Mouse (Mus musculus): ENCODE measurements around the gene Ank.
A peak's percentile ranks its signal among the peaks of the same experiment; 100 is the strongest.

The Ank gene

GRCm38 (mm10) chr15:27574992-27575781, 108.7 kb downstream of the Ank start:
- DNase-seq (ENCODE audit: low spot score) = no peak

GRCm38 (mm10) chr15:27575932-27576331, 109.5 kb downstream of the Ank start:
- no peak for DNase-seq (ENCODE audit: low spot score)

- no peak for DNase-seq (ENCODE audit: low spot score)
Measured at GRCm38 (mm10) chr15:27576886-27577285, 110.4 kb downstream of the Ank start.

- DNase-seq (ENCODE audit: low spot score) = no peak
Measured at GRCm38 (mm10) chr15:27577915-27578780, 111.7 kb downstream of the Ank start.

GRCm38 (mm10) chr15:27578918-27579317, 112.4 kb downstream of the Ank start:
- no peak for DNase-seq (ENCODE audit: low spot score)

GRCm38 (mm10) chr15:27579853-27580252, 113.4 kb downstream of the Ank start:
- DNase-seq (ENCODE audit: low spot score) = no peak

GRCm38 (mm10) chr15:27580771-27581170, 114.3 kb downstream of the Ank start:
- DNase-seq (ENCODE audit: low spot score) = no peak

- no peak for DNase-seq (ENCODE audit: low spot score)
Measured at GRCm38 (mm10) chr15:27581640-27582039, 115.2 kb downstream of the Ank start.

GRCm38 (mm10) chr15:27582428-27582827, 116.0 kb downstream of the Ank start:
- DNase-seq (ENCODE audit: low spot score) = no peak

- DNase-seq (ENCODE audit: low spot score) = peak; percentile 52
Measured at GRCm38 (mm10) chr15:27583042-27583441, 116.6 kb downstream of the Ank start.

GRCm38 (mm10) chr15:27583620-27584019, 117.1 kb downstream of the Ank start:
- no peak for DNase-seq (ENCODE audit: low spot score)

GRCm38 (mm10) chr15:27585466-27586092, 119.1 kb downstream of the Ank start:
- DNase-seq (ENCODE audit: low spot score) = no peak

- no peak for DNase-seq (ENCODE audit: low spot score)
Measured at GRCm38 (mm10) chr15:27586093-27586480, 119.6 kb downstream of the Ank start.

- no peak for DNase-seq (ENCODE audit: low spot score)
Measured at GRCm38 (mm10) chr15:27588087-27588826, 121.8 kb downstream of the Ank start.

GRCm38 (mm10) chr15:27590812-27591211, 124.3 kb downstream of the Ank start:
- no peak for DNase-seq (ENCODE audit: low spot score)

GRCm38 (mm10) chr15:27592620-27593320, 126.3 kb downstream of the Ank start:
- DNase-seq (ENCODE audit: low spot score) = no peak

- DNase-seq (ENCODE audit: low spot score) = peak; percentile 26
Measured at GRCm38 (mm10) chr15:27593717-27594116, 127.2 kb downstream of the Ank start.

GRCm38 (mm10) chr15:27594973-27595372, 128.5 kb downstream of the Ank start:
- no peak for DNase-seq (ENCODE audit: low spot score)

- peak; percentile 36 for DNase-seq (ENCODE audit: low spot score)
Measured at GRCm38 (mm10) chr15:27595560-27595959, 129.1 kb downstream of the Ank start.

GRCm38 (mm10) chr15:27596463-27597140, 130.1 kb downstream of the Ank start:
- DNase-seq (ENCODE audit: low spot score) = no peak

- DNase-seq (ENCODE audit: low spot score) = no peak
Measured at GRCm38 (mm10) chr15:27597516-27597915, 131.0 kb downstream of the Ank start.

Data from ovary, postnatal 36 days (tissue).